Mouse (Mus musculus): ENCODE measurements around the gene Dmap1.

The Dmap1 gene

DNA sequence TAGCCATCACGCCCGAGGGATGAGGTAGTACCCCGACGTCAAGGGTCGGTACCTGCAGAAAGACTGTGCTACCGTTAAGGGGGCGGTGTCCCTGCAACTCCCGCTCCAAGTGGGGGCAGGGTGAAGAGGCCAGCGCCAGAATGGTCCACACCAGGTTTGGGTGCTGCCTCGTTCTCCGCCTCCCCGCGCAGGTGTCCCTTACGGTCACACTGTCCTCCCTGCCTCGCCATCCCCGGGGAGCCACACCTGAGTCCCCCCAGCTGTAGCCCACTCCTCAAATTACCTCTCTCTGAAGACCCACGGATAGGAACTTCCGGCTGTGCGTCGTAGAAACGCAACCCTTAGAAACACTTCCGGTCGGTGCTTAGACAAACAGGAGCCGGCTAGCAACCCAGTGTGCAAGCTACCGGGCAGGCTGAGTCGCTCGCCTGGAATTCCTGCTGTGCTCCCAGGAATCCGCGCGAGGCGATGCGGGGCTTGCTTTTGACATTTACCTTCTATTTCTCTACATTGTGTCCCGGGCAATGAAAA, at the start of gene Dmap1:
Gene Dmap1 (minus strand): TSS at position 343 of the 531 bp plus-strand sequence.
- DNase-seq (ENCODE audit: extremely low read depth, low read depth, low spot score) = no peak

- no peak for DNase-seq (ENCODE audit: extremely low read depth, low read depth, low spot score)
Measured at GRCm38 (mm10) chr4:117724112-117724511, 42.0 kb upstream of the Dmap1 start, which contains the start of gene Gm12845. TSS of gene Gm12845 (plus strand) at chr4:117724412.

- DNase-seq (ENCODE audit: extremely low read depth, low read depth, low spot score) = no peak
Measured at GRCm38 (mm10) chr4:117713303-117714098, 31.4 kb upstream of the Dmap1 start.

DNA sequence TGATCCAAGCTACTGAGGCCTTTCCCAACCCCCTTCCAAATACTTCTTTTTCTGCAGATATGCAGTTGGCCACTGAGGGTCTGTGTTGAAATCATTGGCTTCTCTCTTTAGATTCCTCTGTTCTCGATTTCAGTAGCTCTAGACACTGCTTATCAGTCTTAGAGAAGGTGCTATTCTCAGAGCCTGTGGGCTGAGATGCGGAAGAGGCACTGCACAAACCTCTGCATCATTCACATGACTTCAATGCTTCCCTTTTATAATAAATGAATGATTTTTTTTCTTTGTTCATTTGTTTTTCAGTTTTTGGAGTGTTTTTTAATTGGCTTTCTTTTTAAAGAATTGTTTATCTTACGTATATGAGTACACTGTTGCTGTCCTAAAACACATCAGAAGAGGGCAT, 30.2 kb upstream of the Dmap1 start:
- DNase-seq (ENCODE audit: extremely low read depth, low read depth, low spot score) = no peak

GRCm38 (mm10) chr4:117708780-117709550, 26.9 kb upstream of the Dmap1 start:
- DNase-seq (ENCODE audit: extremely low read depth, low read depth, low spot score) = no peak

- DNase-seq (ENCODE audit: extremely low read depth, low read depth, low spot score) = no peak
Measured at GRCm38 (mm10) chr4:117705361-117705760, 23.3 kb upstream of the Dmap1 start.

- DNase-seq (ENCODE audit: extremely low read depth, low read depth, low spot score) = no peak
Measured at GRCm38 (mm10) chr4:117686354-117686753, 4.3 kb upstream of the Dmap1 start.

- DNase-seq (ENCODE audit: extremely low read depth, low read depth, low spot score) = no peak
Measured at GRCm38 (mm10) chr4:117683048-117683768, 1.1 kb upstream of the Dmap1 start.

DNA sequence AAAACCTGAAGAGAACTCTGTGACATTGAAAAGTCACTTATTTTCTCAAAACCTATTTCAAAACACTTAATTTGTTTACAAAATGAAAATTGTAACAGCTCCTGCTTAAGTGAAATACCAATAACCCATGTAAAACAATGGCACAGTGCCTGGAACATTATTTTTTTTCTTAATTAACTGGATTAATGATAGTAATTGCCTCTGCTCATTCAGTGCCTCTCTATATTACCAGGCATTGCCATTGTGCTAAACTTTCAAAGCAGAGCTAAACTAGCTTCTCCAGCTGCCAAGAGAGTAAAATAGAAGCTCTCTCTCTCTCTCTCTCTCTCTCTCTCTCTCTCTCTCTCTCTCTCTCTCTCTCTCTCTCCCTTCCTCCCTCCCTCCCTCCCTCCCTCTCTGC, 390 bp upstream of the Dmap1 start:
- DNase-seq (ENCODE audit: extremely low read depth, low read depth, low spot score) = no peak

DNA sequence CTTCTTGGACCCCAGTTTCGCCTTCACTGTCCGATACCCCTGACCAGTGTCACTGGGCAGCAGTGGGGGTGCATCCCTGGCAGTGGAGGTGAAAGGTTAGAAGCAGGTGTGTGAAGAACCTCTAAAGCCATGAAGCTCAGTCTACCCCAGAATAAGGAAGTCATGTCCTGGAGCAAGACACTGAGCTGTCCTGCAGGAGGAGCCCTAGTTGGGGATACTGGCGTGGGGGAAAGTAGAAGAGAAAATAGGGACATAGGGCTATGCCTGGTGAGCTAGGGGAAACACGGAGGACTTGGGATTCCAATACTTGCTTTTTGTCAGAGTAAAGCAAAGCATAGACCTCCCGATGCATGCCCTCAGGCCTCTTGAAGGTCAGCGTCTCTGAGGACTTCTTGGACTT, 1.1 kb downstream of the Dmap1 start:
- no peak for DNase-seq (ENCODE audit: extremely low read depth, low read depth, low spot score)

DNA sequence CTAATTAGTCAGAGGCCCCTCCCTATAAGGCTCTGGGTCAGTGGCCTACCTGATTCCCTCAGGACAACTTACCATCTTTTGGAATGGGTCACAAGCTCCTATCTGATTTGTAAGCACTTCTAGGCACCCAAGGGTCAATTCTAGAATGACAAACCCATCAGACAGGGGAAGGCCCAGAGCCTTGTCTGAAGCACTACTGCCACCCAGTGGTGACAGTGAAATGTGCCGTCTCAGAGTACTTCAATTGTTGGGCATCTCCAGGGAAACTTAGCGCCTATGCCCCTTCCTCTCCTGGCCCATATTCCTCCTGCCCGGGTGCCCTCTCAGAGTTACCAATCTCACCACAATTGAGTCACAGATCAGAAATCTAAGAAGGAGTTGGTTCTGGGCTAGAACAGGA, 5.2 kb downstream of the Dmap1 start:
- no peak for DNase-seq (ENCODE audit: extremely low read depth, low read depth, low spot score)

- DNase-seq (ENCODE audit: extremely low read depth, low read depth, low spot score) = no peak
Measured at GRCm38 (mm10) chr4:117673901-117674300, 8.2 kb downstream of the Dmap1 start.

DNA sequence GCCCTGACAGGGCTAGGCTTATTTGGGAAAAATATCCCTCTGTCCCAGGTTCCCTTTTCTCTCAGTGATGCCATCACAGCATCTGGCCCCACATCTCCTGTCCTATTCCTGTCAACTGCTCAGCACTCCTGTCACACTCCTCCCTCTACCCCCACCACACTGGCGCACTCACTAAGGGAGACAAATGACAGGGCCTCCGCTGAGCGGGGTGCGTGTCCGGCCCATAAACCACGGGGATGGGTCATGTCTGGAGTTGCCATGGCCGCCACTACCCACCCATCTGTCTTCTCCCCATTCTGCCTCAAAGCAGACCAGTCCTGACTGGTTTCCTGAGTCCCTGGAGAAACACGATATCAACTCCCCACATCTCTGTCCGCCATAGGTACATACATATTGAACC, 10.0 kb downstream of the Dmap1 start:
- no peak for DNase-seq (ENCODE audit: extremely low read depth, low read depth, low spot score)

DNA sequence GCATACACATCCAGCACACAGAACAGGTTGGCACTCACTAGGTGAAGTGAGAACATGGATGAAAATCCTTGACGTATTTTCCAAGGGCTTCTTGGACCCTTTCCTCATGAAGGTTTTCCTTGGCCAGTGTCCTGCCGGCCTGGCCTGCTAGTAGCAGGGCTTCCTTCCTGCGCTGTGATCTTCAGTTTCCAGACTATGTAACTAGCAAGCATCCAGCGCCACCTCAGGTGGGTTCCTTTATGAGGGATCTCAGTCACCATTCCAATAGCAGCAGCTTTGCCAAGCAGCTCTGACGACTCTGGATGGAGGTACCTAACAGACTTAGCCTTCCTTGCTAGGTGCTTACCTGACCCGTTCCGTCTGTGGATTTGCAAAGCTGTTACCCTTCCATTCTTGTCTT, 12.2 kb downstream of the Dmap1 start:
- DNase-seq (ENCODE audit: extremely low read depth, low read depth, low spot score) = no peak

DNA sequence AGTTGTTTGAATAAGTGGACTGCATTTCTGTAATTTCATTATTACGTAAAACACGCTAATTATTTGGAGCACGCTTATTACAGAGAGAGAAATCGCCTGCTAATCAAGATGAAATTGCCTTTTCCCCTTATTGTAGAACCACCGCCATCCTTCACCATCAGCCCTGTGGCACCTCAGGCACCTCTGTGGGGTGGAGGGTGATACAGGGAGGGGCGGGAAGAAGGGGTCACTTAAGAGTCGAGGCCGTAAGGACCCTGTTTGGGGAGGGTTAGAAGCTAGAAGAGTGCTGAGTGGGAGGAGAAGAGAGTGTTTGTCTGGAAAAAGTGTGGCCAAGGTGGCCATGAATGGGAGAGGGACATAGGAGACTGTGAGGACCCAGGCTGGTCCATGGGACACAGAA, 16.0 kb downstream of the Dmap1 start:
- DNase-seq (ENCODE audit: extremely low read depth, low read depth, low spot score) = no peak

GRCm38 (mm10) chr4:117665531-117665930, 16.5 kb downstream of the Dmap1 start:
- DNase-seq (ENCODE audit: extremely low read depth, low read depth, low spot score) = no peak

GRCm38 (mm10) chr4:117664411-117665137, 17.5 kb downstream of the Dmap1 start:
- DNase-seq (ENCODE audit: extremely low read depth, low read depth, low spot score) = no peak

- DNase-seq (ENCODE audit: extremely low read depth, low read depth, low spot score) = no peak
Measured at GRCm38 (mm10) chr4:117660001-117660400, 22.1 kb downstream of the Dmap1 start.

- no peak for DNase-seq (ENCODE audit: extremely low read depth, low read depth, low spot score)
Measured at GRCm38 (mm10) chr4:117658582-117659444, 23.3 kb downstream of the Dmap1 start.

GRCm38 (mm10) chr4:117657646-117658045, 24.4 kb downstream of the Dmap1 start:
- DNase-seq (ENCODE audit: extremely low read depth, low read depth, low spot score) = no peak

Measured in fat pad, adult 2 months (tissue).